Mouse (Mus musculus) liver, adult (tissue): ENCODE data around the gene Olfr943.

Source experiments
- GATA4 ChIP-seq: IDR thresholded peaks from 2 replicates; pipeline ENCODE4 v1.6.1; 2014; ENCODE audit warnings: mild to moderate bottlenecking, low read length; ENCODE audit not compliant: insufficient replicate concordance

Gene Olfr943

DNA sequence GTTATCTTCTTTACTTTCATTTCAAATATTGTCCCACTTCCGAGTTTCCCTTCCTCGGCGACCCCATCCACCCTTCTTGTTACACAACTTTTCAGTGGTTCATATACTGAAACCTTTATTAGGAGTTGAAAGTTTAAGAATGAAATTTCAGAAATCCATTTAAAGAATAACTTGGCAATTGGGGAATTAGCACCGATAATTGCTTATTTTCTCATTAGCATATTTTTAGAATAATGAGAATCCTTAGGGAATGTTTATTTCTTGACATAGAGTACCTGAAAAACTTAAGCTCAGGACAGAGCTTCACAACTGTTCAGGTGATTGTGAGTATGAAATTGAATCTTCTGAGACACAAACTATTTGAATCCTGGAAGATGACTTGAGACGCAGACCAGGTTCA is at the start of gene Olfr943:
Gene Olfr943 (plus strand): TSS at position 301 of the 400 bp plus-strand sequence.
- TF ChIP-seq GATA4, result no peak

GRCm38 (mm10) chr9:39127326-39127725 is 38.8 kb upstream of the Olfr943 start:
- TF ChIP-seq GATA4, result no peak

- no peak for TF ChIP-seq GATA4
Measured at GRCm38 (mm10) chr9:39127831-39128230, 38.3 kb upstream of the Olfr943 start, which contains the start of gene Olfr27. Olfr27 (plus strand) TSS chr9:39128131.

- no peak for TF ChIP-seq GATA4
Measured at GRCm38 (mm10) chr9:39152401-39152800, 13.7 kb upstream of the Olfr943 start.

DNA sequence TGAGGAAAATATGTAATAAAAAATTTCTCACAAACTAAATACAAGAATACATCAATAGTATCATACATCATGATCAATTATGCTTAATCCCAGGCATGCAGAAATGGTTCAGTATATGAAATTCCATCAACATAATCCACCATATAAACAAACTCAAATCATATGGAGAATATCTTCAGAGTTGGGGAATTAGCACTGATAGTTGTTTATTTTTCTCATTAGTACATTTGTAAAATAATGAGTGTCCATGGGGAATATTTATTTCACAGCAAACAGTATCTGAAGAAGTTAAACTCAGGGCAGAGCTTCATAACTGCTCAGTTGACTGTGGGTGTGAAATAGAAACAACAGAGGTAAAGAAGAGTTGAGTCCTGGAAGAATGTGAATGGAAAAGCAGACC is 35.5 kb downstream of the Olfr943 start, which contains the start of gene Olfr944:
Gene Olfr944 (plus strand): TSS at position 301 of the 400 bp plus-strand sequence.
- TF ChIP-seq GATA4, result no peak
